Mouse (Mus musculus): ENCODE results near the gene Saxo1.

Gene Saxo1

DNA sequence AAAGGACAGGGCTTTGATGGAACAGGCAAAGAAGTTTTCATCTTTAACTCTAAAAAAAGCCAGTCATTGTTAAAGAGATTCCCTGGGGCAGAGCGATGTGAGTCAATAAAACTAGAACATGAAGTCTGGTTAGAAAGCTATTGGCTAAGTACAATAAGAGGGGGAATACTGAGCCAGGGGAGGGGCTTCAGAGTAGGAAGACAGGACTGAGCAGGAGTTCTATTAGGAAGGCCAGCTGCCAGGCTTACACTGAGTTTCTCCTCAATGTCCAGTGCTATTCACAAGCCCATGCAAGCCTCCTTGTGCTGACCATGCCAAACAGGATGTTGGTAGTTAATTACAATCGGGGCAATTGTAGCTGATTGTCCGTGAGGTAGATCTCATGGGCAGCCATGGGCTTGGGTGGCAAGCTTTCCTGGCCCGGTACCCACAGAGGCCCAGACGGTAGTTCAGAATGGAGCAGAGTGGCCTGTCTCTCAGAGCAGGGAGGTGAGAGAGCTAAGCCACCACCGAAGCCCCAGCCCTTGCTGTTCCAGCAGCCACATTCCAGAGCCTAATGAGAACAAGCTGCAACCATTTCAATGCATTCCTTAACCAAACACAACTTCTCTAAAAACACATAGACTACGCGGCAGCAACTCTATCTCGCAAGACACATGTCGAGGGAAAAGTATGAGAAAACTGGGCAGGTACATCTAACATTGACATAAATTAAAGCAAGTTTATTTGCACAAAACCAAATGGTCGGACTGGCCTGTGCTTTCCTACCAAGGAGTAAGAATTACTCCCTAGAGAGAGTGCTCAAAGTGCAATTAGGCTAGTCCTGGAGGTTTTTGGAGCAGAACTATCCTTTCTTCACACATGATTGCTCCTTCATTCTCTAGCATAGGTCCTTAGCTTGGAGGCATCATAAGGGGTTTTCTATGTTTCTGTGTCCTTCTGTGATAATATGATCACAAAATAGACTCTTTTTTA is 30.7 kb downstream of the Saxo1 start:
- peak; percentile 11 to 50 for DNase-seq

DNA sequence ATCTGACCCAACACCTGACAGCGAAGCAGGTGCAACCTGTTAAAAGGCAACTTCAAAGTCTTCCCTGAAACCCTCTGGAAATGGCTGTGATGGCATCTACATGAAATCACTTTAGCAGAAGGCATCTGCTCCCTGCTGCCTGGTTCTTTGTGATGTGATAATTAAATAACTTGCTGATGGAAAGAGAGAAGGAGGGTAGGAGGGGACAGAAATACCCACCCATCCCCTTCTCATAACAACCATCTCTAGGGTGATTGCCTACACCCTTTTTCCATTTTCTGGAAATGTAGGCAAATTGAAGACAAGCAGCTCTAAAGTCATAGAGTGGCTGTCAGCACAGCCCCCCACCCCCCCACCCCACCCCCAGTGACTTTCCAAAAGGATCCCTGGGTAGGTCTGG is 33.6 kb downstream of the Saxo1 start:
- no peak for DNase-seq

DNA sequence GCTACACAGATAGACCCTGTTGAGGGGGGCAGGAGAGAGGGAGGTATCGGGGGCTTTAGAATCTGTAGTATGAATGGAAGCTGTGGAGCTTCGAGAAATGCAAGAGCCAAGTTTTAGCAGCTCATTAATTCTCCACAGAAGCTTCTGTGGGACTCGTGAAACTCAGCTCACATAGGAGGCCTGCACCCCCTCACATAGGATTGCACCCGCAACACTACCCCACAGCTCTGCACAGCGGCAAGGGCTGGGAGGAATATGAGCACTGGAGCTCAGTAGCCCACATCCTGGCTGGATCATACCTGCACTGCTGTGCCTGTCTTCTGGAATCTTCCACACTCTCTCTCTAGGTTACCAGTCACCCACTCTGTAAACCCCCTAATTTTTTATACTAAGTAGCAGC is 34.4 kb downstream of the Saxo1 start:
- no peak for DNase-seq

DNA sequence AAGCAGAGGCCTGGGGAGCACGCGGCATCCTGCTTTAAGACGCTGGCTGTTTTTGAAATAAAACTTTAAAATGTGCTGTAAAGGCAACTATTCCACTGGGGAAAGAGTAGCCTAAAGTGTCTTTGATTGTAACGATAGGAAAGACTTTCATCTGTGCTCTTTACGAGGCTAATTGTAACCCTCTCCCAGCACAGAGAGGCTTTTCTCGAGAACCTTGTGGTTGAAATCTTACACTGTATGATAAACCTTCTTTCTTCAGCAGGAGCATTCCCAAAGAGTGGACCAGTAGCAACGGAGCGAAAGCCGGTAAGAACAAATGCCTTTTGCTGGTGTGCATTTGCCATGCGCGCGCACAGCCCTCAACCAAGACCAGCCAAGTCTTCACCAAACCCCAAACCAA is 37.4 kb downstream of the Saxo1 start:
- no peak for DNase-seq

DNA sequence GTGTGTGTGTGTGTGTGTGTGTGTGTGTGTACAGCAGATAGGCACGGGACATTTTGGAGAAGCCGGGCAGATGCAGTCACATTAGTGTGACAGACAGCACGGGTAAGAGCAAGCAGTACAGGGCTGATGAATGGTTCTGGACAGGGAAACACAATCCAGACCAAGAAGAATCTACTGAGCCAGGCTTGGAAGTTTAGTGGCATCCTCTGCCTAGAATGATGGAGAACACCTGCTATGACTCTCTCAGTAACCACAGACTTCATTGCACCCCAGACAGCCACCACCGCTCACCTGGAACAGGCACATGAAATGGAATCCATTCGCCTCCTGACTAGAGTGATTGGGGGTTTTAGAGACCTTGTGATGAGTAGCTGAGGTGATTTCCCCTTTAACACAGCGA is 38.2 kb downstream of the Saxo1 start:
- DNase-seq = no peak

GRCm38 (mm10) chr4:86504656-86505055 is 53.5 kb downstream of the Saxo1 start:
- no peak for DNase-seq

GRCm38 (mm10) chr4:86499561-86499960 is 58.6 kb downstream of the Saxo1 start:
- no peak for DNase-seq

- DNase-seq = peak; percentile 68 to 84
These were observed 59.4 kb downstream of the Saxo1 start for GRCm38 (mm10) chr4:86498754-86499153.

- DNase-seq = no peak
These were observed 69.0 kb downstream of the Saxo1 start for GRCm38 (mm10) chr4:86489128-86489527.

- no peak for DNase-seq
These were observed 71.2 kb downstream of the Saxo1 start for GRCm38 (mm10) chr4:86486901-86487300.

DNA sequence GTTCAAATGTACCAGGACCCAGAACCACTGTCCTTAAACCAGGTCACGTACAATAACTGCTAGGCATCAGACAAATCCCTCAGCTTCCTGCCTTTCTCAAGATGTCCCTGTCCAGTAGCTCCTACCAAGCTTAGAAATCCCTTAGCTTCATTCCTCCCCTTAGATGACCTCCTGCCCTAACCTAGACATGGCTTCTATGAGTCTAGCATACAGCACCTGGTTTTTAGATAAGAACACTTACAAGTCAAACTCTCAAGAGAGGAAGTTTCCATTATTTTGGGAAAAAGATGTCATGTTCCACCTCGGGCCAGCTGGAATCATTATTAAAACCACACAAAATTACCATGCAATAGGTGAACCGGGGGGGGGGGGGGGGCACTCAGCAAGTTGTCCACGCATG is 71.6 kb downstream of the Saxo1 start:
- no peak for DNase-seq

- DNase-seq = no peak
These were observed 73.1 kb downstream of the Saxo1 start for GRCm38 (mm10) chr4:86485052-86485451.

DNA sequence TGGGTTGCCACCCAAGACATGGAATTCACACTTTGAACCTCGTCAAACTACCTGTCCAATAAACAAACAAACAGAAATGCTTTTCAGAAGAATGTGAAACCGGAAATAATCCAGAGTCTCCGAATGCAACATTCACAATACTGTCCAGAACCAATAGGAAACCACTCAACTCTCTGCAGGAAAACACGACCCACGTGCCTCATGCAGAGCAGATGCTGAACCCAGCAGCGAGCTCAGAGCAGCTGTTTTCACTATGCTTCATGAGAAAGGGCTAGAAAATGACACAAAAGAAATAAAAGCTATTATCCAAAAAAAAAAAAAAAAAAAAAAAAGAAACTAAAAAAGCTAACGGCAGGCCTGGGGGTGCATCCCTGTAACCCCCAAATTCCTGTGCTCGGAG is 74.4 kb downstream of the Saxo1 start:
- DNase-seq = no peak

GRCm38 (mm10) chr4:86483013-86483615 is 75.0 kb downstream of the Saxo1 start:
- DNase-seq = no peak

DNA sequence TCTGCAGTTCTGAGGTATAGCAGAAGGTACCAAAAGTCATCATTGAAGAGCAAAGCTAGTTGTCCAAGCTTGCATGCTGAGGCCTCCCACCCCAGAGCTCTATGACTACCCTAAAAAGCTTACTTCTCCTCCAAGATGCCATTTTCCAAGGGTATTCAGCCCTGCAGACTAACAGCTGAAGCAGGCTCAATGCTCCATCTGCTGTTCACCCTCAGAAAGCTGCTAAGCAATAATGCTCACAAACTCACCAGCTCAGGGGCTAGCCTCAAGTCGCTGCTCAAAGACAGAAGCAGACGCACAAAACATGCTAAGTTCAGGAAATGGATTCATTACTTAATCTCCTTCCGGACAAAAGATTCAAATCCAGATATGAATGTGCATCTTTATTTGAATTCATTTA is 77.2 kb downstream of the Saxo1 start:
- DNase-seq = no peak

DNA sequence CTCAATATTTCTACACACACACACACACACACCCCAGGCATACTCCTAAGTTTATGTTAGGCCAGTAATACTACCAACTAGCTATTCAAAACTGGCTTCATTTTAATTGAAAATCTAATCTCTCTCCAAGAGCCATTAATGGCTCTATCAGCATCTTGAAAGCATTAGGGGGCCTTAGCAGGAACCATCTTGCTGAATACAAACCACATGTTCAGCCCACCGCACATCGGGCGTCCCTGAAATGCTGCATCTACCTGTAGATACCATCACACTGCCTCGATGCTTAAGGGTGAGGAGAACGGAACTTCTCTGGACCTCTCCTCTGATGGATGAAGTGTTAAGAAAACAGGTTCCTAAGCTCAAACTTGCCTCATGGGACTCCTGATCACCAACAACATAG is 93.3 kb downstream of the Saxo1 start:
- DNase-seq = no peak

DNA sequence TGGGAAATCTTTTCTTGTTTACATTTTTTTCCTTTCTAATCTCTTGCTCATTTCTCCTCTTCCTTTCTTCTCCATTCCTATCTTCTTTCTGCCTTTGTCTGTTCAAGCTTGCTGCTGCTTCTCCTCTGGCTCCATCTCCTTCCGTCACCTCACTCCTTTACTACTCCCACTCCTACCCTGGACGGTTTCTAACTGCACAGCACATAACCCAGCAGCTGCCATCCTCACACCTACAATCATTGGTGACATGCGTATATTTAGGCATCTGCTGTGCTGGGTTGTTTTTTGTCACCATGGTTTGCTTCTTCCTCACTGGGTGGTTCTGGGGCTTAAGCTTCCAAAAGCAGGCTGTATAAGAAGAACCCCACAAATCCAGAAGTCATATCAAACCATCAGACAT is 107.7 kb downstream of the Saxo1 start:
- no peak for DNase-seq

- no peak for DNase-seq
These were observed 121.8 kb downstream of the Saxo1 start for GRCm38 (mm10) chr4:86436336-86436735.

DNA sequence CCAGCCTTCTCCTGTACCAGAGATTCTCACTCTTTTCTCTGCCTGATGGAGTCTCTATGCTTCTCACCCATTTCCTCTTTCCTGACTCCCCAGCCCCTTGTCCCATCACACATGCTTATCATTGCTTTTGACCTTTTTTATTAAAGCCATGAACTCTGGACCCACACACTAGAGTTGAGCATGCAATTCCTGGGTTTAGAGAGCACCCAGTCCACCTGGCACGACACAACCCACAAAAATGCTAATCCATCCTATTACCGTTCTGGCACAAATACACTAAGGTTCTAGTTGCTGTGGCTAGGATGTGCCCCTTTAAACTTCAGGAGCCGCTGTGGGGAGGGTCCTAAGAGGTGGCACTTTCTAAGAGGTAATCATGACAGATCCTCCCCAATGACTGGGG is 122.5 kb downstream of the Saxo1 start:
- DNase-seq = no peak

DNA sequence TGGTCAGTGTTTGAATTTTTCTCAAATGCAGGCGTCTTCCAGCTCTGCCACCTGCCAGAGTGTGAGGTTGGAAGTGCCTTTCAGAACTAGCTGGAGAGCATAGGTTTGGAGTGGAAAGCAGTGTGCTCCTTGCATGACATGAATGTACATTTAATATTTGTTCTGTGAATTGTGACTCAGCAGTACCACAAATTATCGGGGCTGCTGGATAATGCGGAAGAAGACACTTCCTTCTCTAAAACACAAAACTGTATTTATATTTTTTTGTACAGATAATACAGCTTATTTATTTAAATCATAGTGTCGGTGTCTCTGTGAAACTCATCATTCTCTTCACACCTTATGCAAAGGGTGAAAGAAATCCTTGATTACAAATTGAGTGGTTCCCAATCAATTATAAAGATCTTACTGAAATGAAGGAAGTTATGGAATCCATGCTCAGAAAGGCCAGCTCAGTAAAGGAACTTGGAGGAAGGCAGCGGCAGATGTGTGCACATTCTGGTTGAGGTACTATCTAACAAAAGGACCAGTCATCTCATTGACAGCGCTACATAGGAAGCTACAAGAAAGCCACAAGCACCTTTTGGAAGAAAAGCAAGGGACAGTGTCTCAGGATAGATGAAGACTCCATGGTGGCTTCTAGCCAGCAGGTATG is 129.9 kb downstream of the Saxo1 start:
- no peak for DNase-seq

- no peak for DNase-seq
These were observed 130.8 kb downstream of the Saxo1 start for GRCm38 (mm10) chr4:86427312-86427711.

GRCm38 (mm10) chr4:86426549-86426948 is 131.6 kb downstream of the Saxo1 start:
- DNase-seq = no peak

GRCm38 (mm10) chr4:86425581-86425980 is 132.5 kb downstream of the Saxo1 start:
- no peak for DNase-seq

DNA sequence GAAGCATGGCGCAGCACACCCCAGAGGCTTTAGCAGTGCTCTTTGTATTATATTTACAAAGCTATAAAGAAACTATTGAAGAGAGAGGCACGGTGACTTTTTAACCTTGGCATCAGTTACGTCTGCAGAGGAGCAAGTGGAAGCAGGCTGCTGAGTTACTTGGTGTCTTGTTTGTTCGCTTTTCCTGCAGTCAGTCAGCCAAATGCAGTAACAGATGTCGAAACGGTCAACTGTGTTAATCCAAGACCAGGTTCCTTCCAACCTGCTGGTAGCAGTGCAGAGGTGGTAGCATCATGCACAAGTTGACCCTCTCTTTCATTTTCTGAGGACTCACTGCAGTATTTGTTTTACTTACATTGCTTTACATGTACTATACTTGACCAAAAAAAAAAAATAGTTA is 135.5 kb downstream of the Saxo1 start:
- DNase-seq = no peak
